Mouse (Mus musculus) MEL (cell line): ENCODE measurements around the gene Cklf.
"Not testable (repeated sequence)": the region's sequence is repeated elsewhere in the genome, so short reads cannot be mapped to it uniquely, and the experiment has no call there.

Experiments
- CTCF ChIP-seq, 3 experiments: IDR thresholded peaks in 2 of 3; conservative IDR thresholded peaks in 1 of 3; 2 replicates each; pipeline ENCODE4 v1.5.1; 2011 to 2012; ENCODE audit warnings: low read length in 3 of 3, low read depth in 2 of 3, mild to moderate bottlenecking in 2 of 3, improper control_type of control experiment in 1 of 3, inconsistent platforms in 1 of 3, mixed read lengths in 1 of 3, moderate library complexity in 1 of 3; ENCODE audit not compliant: control insufficient read depth in 1 of 3, insufficient read depth in 1 of 3, poor library complexity in 1 of 3, severe bottlenecking in 1 of 3
- UBTF ChIP-seq: IDR thresholded peaks from 2 replicates; pipeline ENCODE4 v1.6.1; 2012; ENCODE audit warnings: low read depth, mild to moderate bottlenecking, inconsistent platforms, low read length, improper control_type of control experiment, moderate library complexity, borderline replicate concordance; ENCODE audit not compliant: insufficient read depth

DNA sequence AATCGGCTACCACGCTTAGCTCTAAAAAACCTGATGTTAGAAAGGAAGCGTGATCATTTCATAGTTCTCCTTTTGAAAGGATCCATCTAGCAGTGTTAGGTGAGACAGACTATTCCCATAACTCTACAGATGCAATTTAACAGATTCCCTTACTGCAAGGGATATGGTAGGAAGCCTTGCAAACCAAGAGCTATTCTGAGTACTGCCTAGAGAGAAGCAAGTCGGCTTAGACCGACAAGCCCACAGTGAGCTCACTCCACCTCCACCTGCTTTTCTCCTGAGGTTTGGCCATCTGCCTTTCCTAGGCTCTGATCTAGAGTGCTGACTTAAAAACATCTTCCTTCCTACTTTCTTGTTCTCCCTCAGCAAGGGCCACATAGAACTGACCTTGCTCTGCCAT lies 11.1 kb downstream of the Cklf start:
- TF ChIP-seq CTCF (IDR thresholded peaks at IDR 0.05 in 2 of 3, conservative IDR thresholded peaks at IDR 0.05 in 1 of 3; ENCODE audit: control insufficient read depth in 1 of 3, insufficient read depth in 1 of 3, low read depth in 2 of 3, low read length in 3 of 3, poor library complexity in 1 of 3, severe bottlenecking in 1 of 3); UBTF: not testable (repeated sequence)
